Mouse (Mus musculus): ENCODE data around the gene Il15.

- TF ChIP-seq POLR2A (IDR thresholded peaks at IDR 0.05; ENCODE audit: low read depth, low read length) (no peak), CTCF (IDR thresholded peaks at IDR 0.05; ENCODE audit: extremely low read depth, insufficient read depth, insufficient read length, insufficient replicate concordance) (no peak)
These were observed 7.1 kb upstream of the Il15 start for GRCm38 (mm10) chr8:82410135-82410534.

All from spleen, adult 2 months (tissue).